Mouse (Mus musculus): Measurements from ENCODE around the gene Aspn.

Aspn gene

DNA sequence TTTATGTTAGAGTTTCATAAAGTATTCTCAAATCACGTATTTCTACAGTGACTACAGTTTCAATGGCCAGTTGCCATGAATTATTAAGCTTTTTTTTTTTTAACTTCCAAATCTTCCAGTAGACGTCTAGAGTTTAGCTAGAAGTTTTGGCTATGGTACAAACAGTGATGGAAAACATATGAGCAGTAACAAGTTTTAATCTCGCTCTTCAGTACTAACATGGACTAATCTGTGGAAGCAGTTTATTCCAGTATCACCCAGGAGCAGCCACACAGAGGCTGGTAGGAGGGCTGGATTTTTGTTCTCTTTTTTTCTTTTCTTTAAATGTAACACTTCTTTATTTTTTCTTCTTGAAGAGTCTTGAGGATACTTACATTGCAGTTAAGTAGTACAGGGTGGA, at the start of gene Aspn:
Aspn (plus strand) TSS at position 165 of the 400 bp plus-strand sequence.
- DNase-seq (ENCODE audit: low spot score in 2 of 2), result no peak

DNA sequence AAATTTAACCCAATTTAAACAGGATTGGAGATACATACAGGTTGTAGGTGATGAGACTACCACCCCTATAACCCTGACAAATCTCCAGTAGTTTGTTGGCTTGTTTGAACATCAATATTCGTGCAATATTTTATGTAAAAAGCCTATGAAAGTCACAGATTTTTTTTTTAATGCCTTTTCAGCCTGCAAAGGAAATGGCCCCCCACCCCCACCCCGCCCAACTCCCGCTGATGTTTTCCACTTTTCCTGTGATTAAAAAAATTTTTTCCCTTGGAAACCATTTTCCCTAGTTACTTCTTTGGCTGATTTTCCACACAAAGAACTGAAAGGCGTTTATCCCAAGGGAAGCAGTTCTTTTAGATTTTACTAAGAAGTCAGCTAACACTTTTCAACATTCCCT, 39.7 kb upstream of the Aspn start, which contains the start of gene Ecm2:
Ecm2 (plus strand) TSS at position 301 of the 400 bp plus-strand sequence.
- no peak for DNase-seq (ENCODE audit: low spot score in 2 of 2)

DNA sequence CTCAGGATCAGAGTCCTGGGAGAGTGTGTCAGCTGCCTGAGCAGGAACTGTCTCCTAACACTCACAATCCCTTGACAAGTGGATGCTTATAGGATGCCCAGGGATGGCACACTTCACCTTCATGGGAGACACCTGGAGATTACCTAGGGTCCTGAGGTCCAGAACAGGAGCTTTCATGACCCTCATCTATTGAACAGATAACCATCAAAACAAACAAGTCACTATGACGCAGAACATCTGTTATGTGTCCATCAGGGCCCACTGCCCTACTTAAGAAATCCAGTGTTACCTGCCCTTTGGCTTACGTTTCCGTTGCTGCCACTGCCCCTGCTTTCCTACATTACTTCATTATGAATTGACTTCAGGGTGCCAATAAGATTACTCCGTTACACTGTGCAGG, 38.5 kb upstream of the Aspn start:
- DNase-seq (ENCODE audit: low spot score in 2 of 2), result no peak

DNA sequence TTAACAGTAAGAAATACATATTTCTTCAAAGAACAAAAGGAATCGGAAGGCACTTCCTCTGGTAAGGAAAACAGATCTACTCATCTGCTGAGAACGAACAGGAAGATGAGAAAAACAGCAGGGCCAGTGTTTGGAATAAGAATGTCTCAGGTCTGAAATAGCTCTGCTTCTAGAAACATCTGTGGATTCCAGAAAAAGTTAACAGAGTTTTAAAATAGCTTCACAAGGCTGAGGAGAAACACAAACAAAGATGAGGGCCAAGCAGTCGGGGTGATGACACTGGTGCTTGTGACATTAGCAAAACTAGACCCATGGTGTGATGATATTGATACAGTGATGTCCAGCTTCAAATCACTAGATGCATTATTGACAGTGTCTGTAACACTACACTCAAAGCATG, 37.1 kb upstream of the Aspn start:
- DNase-seq (ENCODE audit: low spot score in 2 of 2), result no peak

DNA sequence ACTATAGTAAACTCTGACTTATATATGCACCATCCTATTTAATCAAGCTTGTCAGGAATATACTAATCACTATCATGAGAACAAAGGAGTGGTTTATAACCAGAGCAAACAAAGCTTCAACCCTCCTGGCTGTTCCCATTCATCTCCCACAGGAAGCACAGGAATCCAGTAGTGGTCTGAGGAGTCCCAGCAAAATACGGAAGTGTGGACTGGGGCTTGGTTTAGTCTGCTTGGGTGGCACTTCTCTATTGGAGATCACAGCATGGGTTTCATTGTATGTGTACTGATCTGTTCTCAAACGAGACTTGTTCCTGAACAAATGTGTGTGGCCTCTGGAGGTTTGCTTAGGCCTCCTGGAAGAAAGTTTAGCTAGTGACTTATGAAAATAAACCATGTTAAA, 25.5 kb upstream of the Aspn start:
- no peak for DNase-seq (ENCODE audit: low spot score in 2 of 2)

DNA sequence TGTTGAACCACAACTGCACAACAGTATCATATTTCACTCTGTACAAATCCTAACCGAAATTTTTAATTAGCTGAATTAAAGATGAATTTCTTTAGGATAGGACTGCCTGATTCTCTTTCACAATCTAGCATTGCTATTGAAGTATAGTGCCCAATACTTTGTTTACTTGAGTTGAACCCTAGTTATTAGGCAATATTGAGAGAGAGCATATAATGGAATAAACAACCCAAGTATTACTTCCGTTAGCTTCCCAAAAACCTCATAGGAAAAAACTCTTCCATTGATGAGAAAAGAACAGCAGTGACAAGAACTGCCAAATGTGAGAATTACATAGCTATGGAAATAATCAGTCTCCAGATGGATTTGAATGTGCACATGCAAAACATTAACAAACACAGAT, 18.0 kb upstream of the Aspn start:
- DNase-seq (ENCODE audit: low spot score in 2 of 2), result no peak

DNA sequence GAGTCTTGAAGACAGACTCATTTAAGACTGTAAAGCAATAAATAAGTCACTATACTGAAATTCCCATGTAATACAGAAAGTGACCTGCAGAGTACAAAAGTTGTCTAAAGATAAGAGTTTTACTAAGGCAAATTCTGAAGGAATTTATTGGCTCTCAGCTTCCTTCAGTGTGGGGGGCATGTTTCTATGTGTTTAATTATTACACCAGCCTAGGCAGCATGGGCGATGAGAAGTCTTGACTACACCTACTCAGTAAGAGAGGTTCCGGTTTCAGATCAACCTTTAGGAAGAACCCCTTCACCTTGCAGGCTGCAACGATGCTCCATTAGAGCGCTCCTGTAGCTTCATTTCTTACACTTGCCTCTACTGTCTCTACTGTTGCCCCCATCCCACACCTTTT, 13.6 kb upstream of the Aspn start:
- DNase-seq (ENCODE audit: low spot score in 2 of 2), result no peak

DNA sequence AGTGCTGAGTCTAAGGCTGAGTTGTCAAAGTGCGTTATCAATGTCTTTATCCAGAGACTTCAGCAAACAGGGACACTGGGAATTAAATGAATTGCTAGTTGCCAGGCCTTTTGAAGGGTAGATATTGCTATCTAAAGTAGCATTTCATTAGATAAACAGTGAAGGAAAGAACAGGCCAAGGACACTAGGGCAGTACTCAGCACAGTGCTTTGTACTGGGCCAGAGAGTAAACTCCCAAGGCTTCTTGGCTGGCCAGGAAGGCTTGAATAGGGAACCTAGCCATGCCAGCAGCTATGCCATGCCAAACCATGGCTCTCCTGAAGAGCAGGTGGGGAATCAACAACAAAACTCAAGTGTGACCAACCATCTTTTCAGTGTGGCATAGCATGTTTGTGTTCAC, 7.3 kb upstream of the Aspn start:
- no peak for DNase-seq (ENCODE audit: low spot score in 2 of 2)

DNA sequence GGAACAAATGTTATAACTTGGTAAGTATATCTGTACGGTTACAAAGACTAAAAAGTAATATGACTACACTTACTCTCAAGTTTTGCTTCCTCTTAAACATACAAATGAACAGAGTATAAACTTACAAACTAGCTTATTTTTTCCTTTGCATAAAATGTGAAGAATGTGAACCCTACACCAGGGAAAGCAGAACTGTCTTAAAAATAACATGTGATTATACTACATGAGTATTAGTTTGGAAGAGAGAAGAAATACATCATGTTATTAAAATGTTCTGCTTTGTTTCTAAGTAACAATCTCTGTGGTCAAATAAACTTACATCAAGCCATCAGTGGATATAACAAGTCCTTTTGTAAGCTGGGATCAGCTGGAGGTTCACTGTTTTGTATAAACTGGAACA, 5.5 kb upstream of the Aspn start:
- no peak for DNase-seq (ENCODE audit: low spot score in 2 of 2)

DNA sequence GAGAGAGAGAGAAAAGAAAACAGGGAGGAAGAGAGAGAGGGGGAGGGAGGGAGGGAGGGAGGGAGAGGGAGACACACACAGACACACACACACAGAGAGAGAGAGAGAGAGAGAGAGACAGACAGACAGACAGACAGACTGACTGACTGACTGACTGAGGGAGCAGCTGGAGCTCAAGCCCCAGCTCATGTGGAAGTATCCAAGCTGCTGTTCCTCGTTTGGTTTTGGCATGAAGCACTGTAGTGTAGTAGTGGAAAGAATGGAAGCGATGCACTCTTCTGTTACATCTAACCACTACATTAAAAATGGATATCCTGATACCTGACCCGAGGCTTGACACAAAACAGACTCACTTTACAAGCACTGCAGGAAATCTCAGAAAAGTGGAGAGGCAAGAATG, 1.4 kb downstream of the Aspn start:
- no peak for DNase-seq (ENCODE audit: low spot score in 2 of 2)

DNA sequence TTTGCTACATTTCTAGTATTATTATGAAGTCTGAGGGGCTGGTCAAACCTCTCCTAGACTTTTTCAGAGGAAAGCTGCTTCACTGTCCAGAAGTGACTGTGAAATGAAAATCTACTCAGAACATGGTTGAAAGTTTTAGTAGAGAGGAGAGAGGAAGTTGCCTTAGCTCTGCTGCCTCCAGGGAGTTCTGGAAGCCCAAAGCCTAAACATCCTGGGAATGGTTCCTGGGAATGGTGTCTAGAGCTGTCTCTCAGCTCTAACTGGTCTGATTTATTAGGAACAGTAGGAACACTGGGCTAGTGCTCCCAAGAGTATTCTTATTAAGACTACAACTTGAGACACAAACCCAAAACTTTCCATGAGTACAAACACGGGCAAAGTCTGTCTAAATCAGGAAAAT, 2.3 kb downstream of the Aspn start:
- DNase-seq (ENCODE audit: low spot score in 2 of 2), result no peak

DNA sequence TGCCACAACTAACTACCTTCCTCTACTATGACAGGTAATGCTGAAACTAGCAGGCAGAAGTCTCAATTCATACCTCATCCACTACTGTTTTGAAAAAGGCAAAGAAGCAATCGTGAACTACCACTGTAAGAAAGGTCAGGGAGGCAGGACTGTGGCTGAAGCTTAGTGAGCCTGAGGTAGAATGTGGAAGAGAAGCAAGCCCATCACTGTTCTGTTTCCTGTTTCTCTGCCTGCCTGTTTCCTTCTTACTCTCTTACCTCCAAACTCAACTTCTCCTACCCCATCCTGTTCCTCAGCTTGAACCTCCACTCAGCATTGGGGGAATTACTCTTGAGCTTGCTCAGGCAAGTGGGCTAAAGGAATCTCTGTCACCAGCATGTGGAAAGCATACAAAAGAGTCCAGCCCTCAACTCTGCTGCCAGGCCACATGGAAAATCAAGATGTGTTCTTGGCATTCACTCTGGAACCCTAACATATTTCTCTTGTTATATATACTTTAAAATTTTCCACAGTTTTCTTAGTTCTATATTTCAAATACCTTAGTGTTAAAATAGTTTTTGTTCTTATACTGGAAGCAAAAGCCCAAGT, 3.4 kb downstream of the Aspn start:
- DNase-seq (ENCODE audit: low spot score in 2 of 2), result no peak

DNA sequence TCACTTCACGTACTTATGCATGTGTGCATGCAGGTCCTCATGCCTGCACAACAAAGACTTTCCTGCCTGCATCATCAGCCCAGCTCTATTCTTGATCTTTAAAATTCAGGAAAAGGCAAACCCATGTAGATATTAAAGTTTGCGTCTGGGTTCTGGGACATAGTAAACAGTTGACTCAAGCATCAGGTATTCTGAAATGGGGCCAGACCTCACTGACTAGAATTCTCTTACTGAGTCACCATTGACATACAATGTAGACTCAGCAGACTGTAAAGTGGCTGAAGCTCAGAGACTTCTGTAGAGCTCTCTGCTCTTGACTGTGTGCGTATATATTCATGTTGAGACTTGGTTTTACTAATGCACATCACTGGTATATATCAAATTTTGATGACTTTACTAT, 5.4 kb downstream of the Aspn start:
- no peak for DNase-seq (ENCODE audit: low spot score in 2 of 2)

DNA sequence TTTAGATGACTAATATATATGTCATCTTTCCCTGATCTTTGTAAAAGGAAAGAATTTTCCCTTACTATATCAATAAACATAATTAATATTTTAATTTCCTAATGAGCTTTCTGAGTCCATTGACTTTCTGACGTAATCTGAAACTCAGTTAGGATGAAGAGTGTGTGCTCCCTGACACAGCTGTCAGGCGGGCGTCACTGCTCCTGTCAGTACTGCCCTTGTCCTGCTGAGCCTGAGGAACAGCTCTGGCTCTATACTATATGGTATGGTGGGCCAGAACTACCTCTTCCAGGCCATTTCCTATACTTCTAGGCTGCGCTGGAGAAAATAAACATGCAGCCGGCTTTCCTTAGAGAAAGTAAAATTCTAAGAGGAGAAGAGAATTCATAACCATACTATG, 10.3 kb downstream of the Aspn start:
- DNase-seq (ENCODE audit: low spot score in 2 of 2), result no peak

DNA sequence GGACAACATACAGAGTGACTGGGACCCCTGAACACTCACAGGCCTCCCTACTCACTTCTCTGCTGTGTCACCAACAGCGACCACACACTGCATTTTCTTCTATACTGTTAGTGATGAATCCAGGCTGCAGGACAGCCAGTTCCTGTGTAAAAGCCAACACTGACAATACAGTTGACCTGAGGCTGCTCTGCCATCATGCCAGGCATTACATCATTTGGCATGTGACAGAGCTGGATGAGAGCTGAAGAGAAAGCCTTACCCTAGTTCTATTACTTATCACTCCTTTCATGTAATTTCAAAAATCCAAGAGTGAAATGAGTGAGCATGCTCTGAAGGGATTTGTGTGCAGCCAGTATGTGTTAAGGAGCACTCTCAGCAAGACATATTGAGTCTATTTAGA, 12.0 kb downstream of the Aspn start:
- DNase-seq (ENCODE audit: low spot score in 2 of 2), result no peak

DNA sequence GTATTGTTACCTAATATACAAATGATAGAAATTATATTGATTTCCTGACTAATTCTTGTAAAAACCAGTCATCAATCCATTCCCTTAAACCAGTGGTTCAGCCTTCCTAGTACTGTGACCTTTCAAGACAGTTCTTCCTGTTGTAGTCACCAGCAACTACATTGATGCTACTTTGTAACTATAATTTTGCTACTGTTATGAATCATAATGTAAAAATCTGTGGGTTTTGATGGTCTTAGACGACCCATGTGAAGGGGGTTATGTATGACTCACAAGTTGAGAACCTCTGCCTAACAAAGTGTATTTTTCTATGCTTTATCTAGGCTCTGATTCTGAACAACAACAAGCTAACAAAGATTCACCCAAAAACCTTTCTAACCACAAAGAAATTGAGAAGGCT, 12.7 kb downstream of the Aspn start:
- DNase-seq (ENCODE audit: low spot score in 2 of 2), result no peak

DNA sequence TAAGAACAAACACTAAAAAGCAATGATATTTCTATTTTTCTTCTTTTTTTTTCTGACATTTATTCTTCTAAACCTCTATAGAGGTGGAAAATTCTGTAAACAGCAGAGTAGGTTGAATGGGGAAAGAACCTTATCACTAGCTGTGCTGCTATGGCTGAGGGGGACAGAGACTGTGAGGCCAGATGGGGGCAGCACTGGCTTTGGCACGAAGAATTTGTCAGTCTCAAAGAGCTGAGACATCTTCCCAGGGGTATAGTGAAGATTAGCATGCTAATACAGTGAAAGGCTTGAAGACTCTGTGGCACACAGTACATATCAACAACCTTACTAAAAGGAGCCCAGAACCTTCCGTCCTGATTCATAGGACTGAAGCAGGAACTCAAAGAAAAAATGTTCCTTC, 14.9 kb downstream of the Aspn start:
- no peak for DNase-seq (ENCODE audit: low spot score in 2 of 2)

DNA sequence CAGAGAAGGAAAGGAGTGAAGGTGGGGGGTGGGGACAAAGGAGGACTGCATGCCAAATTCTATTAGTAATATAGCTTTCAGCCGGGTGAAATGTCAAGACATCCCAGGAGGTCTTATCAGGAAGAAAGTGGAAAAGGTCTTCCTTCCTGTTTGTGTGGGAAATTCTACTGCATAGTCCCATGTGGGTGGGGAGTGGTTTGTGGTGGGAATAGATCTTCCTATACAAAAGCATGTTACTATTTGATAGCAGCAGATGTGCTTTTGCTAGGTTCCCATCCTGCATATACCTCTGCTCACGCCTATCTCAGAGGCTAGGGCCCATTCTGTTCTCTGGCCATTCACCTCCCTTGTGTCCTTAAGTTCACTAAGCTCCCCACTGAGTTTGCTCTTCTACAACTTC, 16.6 kb downstream of the Aspn start:
- DNase-seq (ENCODE audit: low spot score in 2 of 2), result no peak

DNA sequence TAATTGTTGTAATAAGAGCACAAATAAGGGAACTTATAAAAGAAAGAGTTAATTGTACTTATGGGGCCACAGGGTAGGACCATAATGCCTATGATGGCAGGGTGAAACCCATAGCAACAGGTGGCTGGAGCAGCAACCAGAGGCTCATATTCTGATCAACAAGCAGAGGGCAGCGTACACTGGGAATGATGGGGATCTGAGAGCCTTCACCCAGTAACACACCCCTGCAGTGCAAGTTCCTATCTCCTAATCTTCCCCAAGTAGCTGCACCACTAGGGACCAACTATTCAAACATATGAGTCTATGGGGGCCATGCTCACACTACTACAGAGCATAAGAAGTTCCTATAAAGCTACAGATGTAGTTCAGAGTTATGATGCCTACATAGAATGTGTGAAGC, 20.1 kb downstream of the Aspn start:
- no peak for DNase-seq (ENCODE audit: low spot score in 2 of 2)

DNA sequence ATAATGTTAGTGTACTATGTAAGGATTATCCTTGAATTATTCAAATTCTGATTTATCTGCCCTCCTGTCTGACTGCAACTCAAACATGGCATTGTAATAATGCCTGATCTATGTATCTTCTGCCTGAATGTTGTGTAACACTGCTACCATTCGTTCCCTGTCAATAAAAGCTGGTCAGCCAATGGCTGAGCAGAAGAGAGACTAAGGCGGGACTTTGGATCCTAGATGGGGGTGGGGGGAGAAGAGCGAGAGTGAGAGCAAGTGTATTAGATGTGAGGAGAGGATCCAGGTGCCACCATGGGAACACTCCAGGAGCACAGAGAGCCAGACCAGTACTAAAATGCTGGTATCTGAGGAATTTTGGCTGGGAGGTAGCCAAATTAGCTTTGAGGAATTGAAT, 26.1 kb downstream of the Aspn start:
- DNase-seq (ENCODE audit: low spot score in 2 of 2), result no peak

DNA sequence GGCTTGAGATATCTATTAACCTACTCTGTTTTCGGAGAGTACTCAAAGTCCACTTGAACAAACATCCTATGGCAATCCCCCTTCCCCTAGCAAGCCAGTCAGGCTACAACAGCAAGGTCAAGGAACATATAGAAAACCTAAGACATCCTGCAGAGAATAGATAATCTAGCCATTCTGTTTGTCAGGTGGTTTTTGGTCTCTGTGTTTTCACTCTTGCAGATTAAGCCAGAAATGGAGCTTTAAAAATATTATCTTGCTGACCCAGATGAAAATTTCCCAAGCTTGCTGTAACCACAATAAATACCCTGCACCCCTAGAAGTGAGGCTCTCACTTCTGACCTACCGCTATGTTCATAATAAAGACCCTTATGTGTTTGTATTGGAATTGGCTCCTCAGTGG, 27.2 kb downstream of the Aspn start:
- DNase-seq (ENCODE audit: low spot score in 2 of 2), result no peak

DNA sequence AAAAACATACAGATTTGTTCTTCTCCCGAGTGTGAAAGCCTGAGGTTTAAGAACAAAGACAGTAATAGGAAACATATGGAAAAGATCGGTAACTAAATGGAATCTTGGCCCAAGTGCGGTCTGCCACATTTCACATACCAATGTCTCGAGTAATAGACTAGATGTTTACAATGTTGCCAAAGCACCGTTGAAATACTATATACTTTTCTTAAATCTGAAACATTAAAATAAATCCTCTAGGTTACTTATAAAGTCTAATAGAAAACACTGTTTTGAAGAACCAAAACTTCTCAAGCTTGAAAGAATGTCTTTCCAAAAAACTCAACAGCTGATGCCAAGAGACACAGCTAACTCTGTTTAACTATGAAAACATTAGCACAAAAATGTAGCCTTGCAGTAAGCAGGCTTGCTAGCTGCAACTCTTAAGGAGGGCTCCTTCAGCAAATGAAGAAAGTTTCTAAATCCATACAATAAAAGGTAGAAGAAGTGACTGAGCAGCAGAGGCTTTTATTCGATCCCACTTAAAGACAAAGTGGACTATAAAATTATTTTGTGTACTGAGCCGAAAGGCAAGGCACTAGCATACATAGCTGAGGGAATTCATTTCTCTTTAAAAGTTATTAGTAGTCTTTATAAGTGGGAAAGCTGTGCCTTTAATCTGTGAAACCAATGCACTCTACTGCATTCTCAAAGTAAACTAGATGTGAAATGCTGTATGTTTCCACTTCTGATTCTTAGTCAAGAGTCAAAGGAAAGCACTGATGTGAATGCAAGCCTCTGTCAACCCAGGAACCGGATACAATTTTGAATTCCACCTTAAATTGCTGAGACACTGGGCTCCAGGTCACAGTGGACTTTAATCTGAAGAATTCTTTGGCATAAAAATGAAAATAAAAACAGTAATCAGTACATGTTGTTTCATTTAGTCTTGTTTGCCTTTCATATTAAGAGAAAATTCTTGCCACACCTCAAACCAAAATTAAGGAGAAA, 37.6 kb downstream of the Aspn start, which contains the start of gene Omd:
Omd (plus strand) TSS at position 922 of the 990 bp plus-strand sequence.
- DNase-seq (ENCODE audit: low spot score in 2 of 2), result no peak

DNA sequence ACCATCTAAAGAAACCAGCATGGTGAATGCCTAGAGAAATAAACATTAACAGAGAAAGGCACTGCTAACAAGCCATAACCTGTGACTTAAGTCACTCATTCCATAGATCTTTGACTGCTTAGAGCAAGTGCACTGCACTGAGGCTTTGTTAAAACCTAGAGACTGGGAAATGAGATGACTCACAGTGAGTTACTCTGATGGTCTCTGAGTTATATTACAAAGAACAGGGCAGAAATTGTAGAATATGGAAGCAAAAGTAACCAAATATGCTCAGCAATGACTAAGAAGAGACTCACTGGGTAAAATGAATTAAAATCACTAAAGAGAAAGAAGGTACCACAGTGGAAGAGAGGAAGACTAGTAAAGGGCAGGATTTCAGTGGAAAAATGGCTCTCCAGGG, 39.6 kb downstream of the Aspn start:
- no peak for DNase-seq (ENCODE audit: low spot score in 2 of 2)
